Mouse (Mus musculus) hindbrain, embryonic 15.5 days (tissue): ENCODE measurements around the gene Tmem164. TPM values are rescaled to one million over a fixed set of nuclear protein-coding genes. Genes with fewer than 3 reads are reported as not detected.

Experiments used
- ATAC-seq: fragments of 200-750 bp; cut with Nextera tagmentation; 2 replicates; pipeline ENCODE4 v1.8.0; 2017; ENCODE audit warnings: low read depth, moderate number of reproducible peaks, moderate TSS enrichment; ENCODE audit not compliant: low FRiP score
- H3K27ac ChIP-seq: fragments of 300-500 bp; sonication (generic); replicated peaks from 2 replicates; pipeline ENCODE4 v1.5.1; 2015; ENCODE audit warnings: mild to moderate bottlenecking, inconsistent platforms
- H3K27me3 ChIP-seq: fragments of 300-500 bp; sonication (generic); 2 replicates; pipeline ENCODE4 v1.6.1; 2015; ENCODE audit warnings: control low read depth, inconsistent platforms
- H3K36me3 ChIP-seq: fragments of 300-500 bp; sonication (generic); 2 replicates; pipeline ENCODE4 v1.6.1; 2015; ENCODE audit warnings: control low read depth, inconsistent platforms
- H3K4me1 ChIP-seq: fragments of 300-500 bp; sonication (generic); replicated peaks from 2 replicates; pipeline ENCODE4 v1.6.1; 2015; ENCODE audit warnings: control low read depth, inconsistent platforms
- H3K4me2 ChIP-seq: fragments of 300-500 bp; sonication (generic); 2 replicates; pipeline ENCODE4 v1.6.1; 2015; ENCODE audit warnings: moderate library complexity, mild to moderate bottlenecking, inconsistent platforms
- H3K4me3 ChIP-seq: fragments of 300-500 bp; sonication (generic); 2 replicates; pipeline ENCODE4 v1.5.1; 2015; ENCODE audit warnings: mild to moderate bottlenecking, inconsistent platforms
- H3K9ac ChIP-seq: fragments of 300-500 bp; sonication (generic); 2 replicates; pipeline ENCODE4 v1.6.1; 2015; ENCODE audit warnings: inconsistent platforms
- H3K9me3 ChIP-seq: fragments of 300-500 bp; sonication (generic); 2 replicates; pipeline ENCODE4 v1.6.1; 2016; ENCODE audit warnings: control low read depth, inconsistent platforms
- WGBS: fragments of 180-500 bp; shearing (Covaris S2); methylation state at CpG from one replicate; pipeline ENCODE4 v1.1.7; 2015; 5-methylcytosine and 5-hydroxymethylcytosine counted together
- polyA plus RNA-seq: library from polyadenylated mRNA; unstranded; fragments of >200 nt; fragmentation: Nextera tagmentation; extraction: Ambion mirVana; gene quantifications from 2 replicates; pipeline ENCODE4 v1.2.1, GENCODE M21; 2015

Tmem164 gene
- polyA plus RNA-seq, 1 experiment from 2014 or later = 25.1 TPM

DNA sequence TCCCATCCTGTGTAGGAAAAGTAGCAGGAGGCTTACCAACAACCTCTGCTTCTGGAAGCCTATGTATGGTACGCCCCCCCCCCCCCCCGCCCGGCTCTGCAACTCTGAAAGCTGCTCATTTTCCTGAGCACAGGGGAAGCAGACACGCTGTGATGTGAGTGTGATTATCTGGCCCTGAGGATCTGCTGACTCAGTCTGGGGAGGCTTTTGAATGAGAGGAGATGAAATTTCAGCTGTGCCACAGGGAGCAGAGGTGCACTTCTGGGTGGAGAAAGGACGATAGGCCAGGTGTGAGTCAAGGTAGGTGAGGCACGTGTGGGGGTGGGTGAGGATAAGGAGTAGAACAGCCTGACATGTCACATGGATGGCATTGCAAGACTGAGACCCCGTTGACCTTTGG lies 82.1 kb downstream of the Tmem164 start:
- ATAC-seq = no peak

GRCm38 (mm10) chrX:142769698-142770097 lies 88.5 kb downstream of the Tmem164 start:
- H3K9ac ChIP-seq = no peak overlapping the region
- no peak for ATAC-seq
- no peaks in the 10 kb centered on the region for H3K36me3 ChIP-seq
- WGBS = 79% methylated on average over 6 of the region's 6 CpGs
- H3K27me3 ChIP-seq = no peaks in the 10 kb centered on the region
- no peaks in the 10 kb centered on the region for H3K9me3 ChIP-seq
- H3K27ac ChIP-seq = no peak overlapping the region
- no peaks in the 10 kb centered on the region for H3K4me1 ChIP-seq
- no peak overlapping the region for H3K4me2 ChIP-seq
- H3K4me3 ChIP-seq = no peak overlapping the region

More for the DNA sequence above, 82.1 kb downstream of the Tmem164 start:
- no peaks in the 10 kb centered on the region for H3K9me3 ChIP-seq
- no peaks in the 10 kb centered on the region for H3K4me1 ChIP-seq
- no peak overlapping the region for H3K4me3 ChIP-seq
- WGBS = 78% methylated on average over 7 of the region's 7 CpGs
- no peaks in the 10 kb centered on the region for H3K36me3 ChIP-seq
- H3K27ac ChIP-seq = no peak overlapping the region
- H3K27me3 ChIP-seq = peaks cover 3% of the 10 kb centered on the region; the same call in 1 of the 2 replicates
- no peak overlapping the region for H3K9ac ChIP-seq
- no peak overlapping the region for H3K4me2 ChIP-seq

DNA sequence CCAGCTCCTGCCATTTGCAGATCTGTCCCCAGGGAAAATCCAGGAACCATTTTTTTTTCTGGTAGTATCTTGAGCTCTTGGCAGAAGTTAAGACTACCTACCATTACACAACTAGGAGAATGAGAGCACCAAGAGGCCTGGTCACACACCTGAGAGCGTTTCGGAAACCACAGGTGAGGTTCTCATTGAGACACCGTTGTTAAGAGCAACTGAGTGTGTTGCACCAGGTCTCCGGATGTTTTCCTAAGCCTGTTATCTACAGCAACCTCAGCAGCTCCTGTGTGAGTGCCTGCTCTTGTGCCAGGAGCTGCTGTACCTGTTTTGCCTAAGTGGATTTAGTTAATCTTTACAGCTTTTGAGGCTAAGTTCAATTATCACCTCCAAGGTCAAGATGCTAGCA lies 92.5 kb downstream of the Tmem164 start:
- ATAC-seq = no peak
- peaks cover 3% of the 10 kb centered on the region; the same call in 1 of the 2 replicates for H3K27me3 ChIP-seq
- no peak overlapping the region for H3K4me2 ChIP-seq
- no peaks in the 10 kb centered on the region for H3K4me1 ChIP-seq
- no peaks in the 10 kb centered on the region for H3K36me3 ChIP-seq
- WGBS = 96% methylated on average over 4 of the region's 4 CpGs
- H3K27ac ChIP-seq = no peak overlapping the region
- H3K4me3 ChIP-seq = no peak overlapping the region
- H3K9ac ChIP-seq = no peak overlapping the region
- no peaks in the 10 kb centered on the region for H3K9me3 ChIP-seq

GRCm38 (mm10) chrX:142776131-142776530 lies 94.9 kb downstream of the Tmem164 start:
- H3K36me3 ChIP-seq = no peaks in the 10 kb centered on the region
- no peak overlapping the region for H3K27ac ChIP-seq
- peaks cover 3% of the 10 kb centered on the region; the same call in 1 of the 2 replicates for H3K27me3 ChIP-seq
- no peak overlapping the region for H3K4me2 ChIP-seq
- no peak overlapping the region for H3K9ac ChIP-seq
- no peak overlapping the region for H3K4me3 ChIP-seq
- no peaks in the 10 kb centered on the region for H3K9me3 ChIP-seq
- H3K4me1 ChIP-seq = no peaks in the 10 kb centered on the region
- 88% methylated on average over 4 of the region's 4 CpGs for WGBS
- no peak for ATAC-seq

DNA sequence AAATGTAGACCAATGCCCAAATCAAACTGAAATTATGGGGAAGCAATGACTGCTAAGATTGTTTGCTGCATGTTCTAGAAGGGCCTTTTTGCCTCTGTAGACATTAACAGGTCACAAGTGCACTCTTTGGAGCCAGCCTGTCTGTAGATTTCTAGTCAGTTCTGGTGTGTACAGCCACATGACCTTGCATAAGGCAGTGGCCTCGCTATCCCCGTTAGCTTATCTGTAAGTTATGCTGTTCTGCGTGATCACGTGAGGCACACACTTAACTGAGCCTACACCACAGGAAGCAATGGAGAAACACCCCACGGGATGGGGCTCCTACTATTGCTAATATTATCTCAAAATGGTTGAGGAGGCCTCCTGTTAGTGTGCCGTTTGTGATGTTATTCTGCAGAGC lies 97.4 kb downstream of the Tmem164 start:
- no peaks in the 10 kb centered on the region for H3K9me3 ChIP-seq
- no peak overlapping the region for H3K4me2 ChIP-seq
- H3K27me3 ChIP-seq = peaks cover 3% of the 10 kb centered on the region; the same call in 1 of the 2 replicates
- H3K4me1 ChIP-seq = no peaks in the 10 kb centered on the region
- no peak overlapping the region for H3K4me3 ChIP-seq
- WGBS = 73% methylated on average over 6 of the region's 6 CpGs
- H3K36me3 ChIP-seq = no peaks in the 10 kb centered on the region
- H3K27ac ChIP-seq = no peak overlapping the region
- no peak overlapping the region for H3K9ac ChIP-seq
- ATAC-seq = no peak

GRCm38 (mm10) chrX:142786160-142787052 lies 105.2 kb downstream of the Tmem164 start:
- Histone ChIP-seq H3K36me3 (no peaks in the 10 kb centered on the region), H3K4me3 (no peak overlapping the region), H3K27ac (peak overlapping the region; percentile 25; the same call in 1 of the 2 replicates), H3K4me1 (no peaks in the 10 kb centered on the region), H3K9me3 (no peaks in the 10 kb centered on the region), H3K9ac (no peak overlapping the region), H3K4me2 (no peak overlapping the region), H3K27me3 (0 out of 2 replicates have a peak, but pooled peaks cover 3% of the 10 kb centered on the region)
- ATAC-seq = peak; percentile 42
- WGBS = 59% methylated on average over 10 of the region's 10 CpGs

- WGBS = 92% methylated on average over 2 of the region's 2 CpGs
- no peak for ATAC-seq
- no peak overlapping the region for H3K9ac ChIP-seq
These were observed 111.0 kb downstream of the Tmem164 start for GRCm38 (mm10) chrX:142792185-142792584.

DNA sequence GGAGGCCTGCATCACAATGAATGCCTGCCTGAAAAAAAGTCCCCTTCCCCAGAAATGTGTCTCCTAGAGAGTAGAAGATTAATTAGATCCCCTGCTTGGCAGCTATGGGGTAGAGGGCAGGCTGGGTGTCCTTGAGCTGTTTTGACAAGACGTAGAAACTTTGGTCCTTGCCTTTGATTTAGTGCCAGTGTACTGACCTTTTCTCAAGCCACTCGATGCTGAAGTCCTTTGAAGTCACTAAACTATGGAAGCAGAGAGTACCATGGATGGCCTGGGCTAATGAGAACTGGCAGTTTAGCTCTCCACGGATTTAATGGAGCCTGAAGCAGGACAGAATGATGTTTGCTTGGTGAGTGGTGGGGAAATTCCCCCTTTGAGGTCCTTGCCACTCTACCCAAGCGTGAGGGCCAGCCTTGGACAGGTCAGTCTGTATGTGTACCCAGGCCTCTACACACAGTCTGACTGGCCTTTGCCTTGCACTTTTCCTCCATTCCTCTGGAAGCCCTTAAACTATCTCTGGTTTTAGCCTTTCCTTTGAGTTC lies 112.9 kb downstream of the Tmem164 start:
- Histone ChIP-seq H3K27me3 (no peaks in the 10 kb centered on the region), H3K36me3 (no peaks in the 10 kb centered on the region), H3K9me3 (no peaks in the 10 kb centered on the region), H3K9ac (no peak overlapping the region), H3K4me3 (no peak overlapping the region), H3K27ac (no peak overlapping the region), H3K4me1 (no peaks in the 10 kb centered on the region), H3K4me2 (no peak overlapping the region)
- 60% methylated on average over 4 of the region's 4 CpGs for WGBS
- no peak for ATAC-seq

More at GRCm38 (mm10) chrX:142792185-142792584, 111.0 kb downstream of the Tmem164 start:
- no peaks in the 10 kb centered on the region for H3K9me3 ChIP-seq
- H3K4me2 ChIP-seq = no peak overlapping the region
- H3K27ac ChIP-seq = no peak overlapping the region
- H3K27me3 ChIP-seq = 0 out of 2 replicates have a peak, but pooled peaks cover 3% of the 10 kb centered on the region
- H3K4me1 ChIP-seq = no peaks in the 10 kb centered on the region
- H3K4me3 ChIP-seq = no peak overlapping the region
- H3K36me3 ChIP-seq = no peaks in the 10 kb centered on the region

GRCm38 (mm10) chrX:142804596-142804995 lies 123.4 kb downstream of the Tmem164 start:
- Histone ChIP-seq H3K36me3 (no peaks in the 10 kb centered on the region), H3K4me2 (no peak overlapping the region), H3K4me3 (no peak overlapping the region), H3K27ac (no peak overlapping the region), H3K9me3 (no peaks in the 10 kb centered on the region), H3K9ac (no peak overlapping the region), H3K27me3 (no peaks in the 10 kb centered on the region), H3K4me1 (peaks cover 7% of the 10 kb centered on the region; the same call in 1 of the 2 replicates)
- WGBS = 65% methylated on average over 3 of the region's 3 CpGs
- 0 out of 2 replicates have a peak, but pooled peaks have one; percentile 45 for ATAC-seq

DNA sequence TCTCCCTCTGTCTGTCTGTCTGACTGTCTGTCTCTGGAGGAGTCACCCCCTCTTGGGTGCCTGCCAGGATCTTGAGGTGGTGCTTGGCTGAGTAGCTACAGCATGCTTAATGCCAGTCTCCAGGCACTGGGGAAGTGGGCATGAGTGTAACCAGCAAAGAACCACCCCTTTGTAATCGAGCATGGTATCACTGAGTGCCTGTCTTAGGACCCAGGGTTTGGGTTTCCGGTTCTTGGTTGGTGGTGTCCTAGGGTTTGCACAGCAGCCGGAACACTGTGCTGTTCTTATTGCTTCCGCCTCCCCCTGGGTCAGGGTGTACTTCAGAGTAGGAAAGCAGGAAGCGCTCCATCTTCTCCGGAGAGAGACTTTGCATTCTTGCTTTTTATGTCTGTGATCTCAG lies 124.9 kb downstream of the Tmem164 start:
- no peak overlapping the region for H3K9ac ChIP-seq
- H3K4me2 ChIP-seq = no peak overlapping the region
- H3K4me1 ChIP-seq = peaks cover 7% of the 10 kb centered on the region; the same call in 1 of the 2 replicates
- H3K36me3 ChIP-seq = no peaks in the 10 kb centered on the region
- no peak overlapping the region for H3K4me3 ChIP-seq
- H3K27ac ChIP-seq = no peak overlapping the region
- H3K27me3 ChIP-seq = no peaks in the 10 kb centered on the region
- WGBS = 81% methylated on average over 6 of the region's 6 CpGs
- no peak; the same call in 1 of the 2 replicates for ATAC-seq
- H3K9me3 ChIP-seq = no peaks in the 10 kb centered on the region

DNA sequence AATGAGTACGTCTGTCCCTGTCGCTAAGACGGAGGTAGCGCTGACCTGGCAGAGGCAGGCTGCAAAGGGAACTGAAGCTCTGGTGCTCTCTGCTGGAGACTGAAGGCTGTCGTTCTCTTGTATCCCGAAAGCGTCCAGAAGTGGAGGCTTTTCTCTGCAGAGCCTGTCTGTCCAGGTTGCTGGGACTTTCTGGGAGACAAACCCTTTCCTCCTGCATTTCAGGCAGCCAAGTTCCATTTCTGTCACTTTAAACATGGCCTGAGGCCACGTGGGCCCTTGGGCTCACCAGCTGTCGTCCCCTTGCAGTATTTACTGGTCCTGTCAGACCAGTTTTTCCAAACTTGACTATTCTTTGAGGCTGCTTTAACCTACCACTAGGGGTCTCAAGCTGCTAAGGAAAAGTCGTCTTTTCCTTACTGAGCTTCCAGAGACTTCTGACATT lies 125.4 kb downstream of the Tmem164 start:
- peaks cover 7% of the 10 kb centered on the region; the same call in 1 of the 2 replicates for H3K4me1 ChIP-seq
- WGBS = 37% methylated on average over 10 of the region's 10 CpGs
- ATAC-seq = peak; percentile 47; the same call in 1 of the 2 replicates
- H3K27me3 ChIP-seq = no peaks in the 10 kb centered on the region
- H3K36me3 ChIP-seq = no peaks in the 10 kb centered on the region
- H3K9ac ChIP-seq = no peak overlapping the region
- no peak overlapping the region for H3K27ac ChIP-seq
- no peak overlapping the region for H3K4me3 ChIP-seq
- no peak overlapping the region for H3K4me2 ChIP-seq
- no peaks in the 10 kb centered on the region for H3K9me3 ChIP-seq

DNA sequence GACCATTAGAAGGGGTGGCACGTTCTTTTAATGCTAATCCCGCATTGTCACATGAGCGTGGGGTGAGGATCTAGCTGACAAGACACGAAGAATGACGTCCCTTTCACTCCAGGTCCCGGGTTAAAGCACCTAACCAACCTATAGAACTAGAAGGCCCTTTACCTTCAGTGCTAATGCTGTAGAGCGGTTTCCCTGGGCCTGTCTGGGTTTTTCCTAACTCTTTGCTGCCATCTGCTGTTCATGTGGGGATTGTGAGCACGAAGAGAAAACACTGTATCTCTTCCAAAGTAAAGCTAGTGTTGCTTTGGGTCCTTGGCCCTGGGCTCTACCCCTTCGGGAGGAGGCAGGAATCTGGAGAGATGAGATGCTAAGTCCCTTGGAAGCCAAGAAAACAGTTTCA lies 127.2 kb downstream of the Tmem164 start:
- ATAC-seq = no peak
- WGBS = 46% methylated on average over 9 of the region's 9 CpGs
- no peaks in the 10 kb centered on the region for H3K27me3 ChIP-seq
- no peak overlapping the region for H3K27ac ChIP-seq
- no peak overlapping the region for H3K4me2 ChIP-seq
- no peak overlapping the region for H3K9ac ChIP-seq
- H3K36me3 ChIP-seq = no peaks in the 10 kb centered on the region
- peaks cover 7% of the 10 kb centered on the region; the same call in 1 of the 2 replicates for H3K4me1 ChIP-seq
- H3K9me3 ChIP-seq = no peaks in the 10 kb centered on the region
- no peak overlapping the region for H3K4me3 ChIP-seq
